ENCODE assay signal across 9 mouse cellular contexts in the genomic region with DNA sequence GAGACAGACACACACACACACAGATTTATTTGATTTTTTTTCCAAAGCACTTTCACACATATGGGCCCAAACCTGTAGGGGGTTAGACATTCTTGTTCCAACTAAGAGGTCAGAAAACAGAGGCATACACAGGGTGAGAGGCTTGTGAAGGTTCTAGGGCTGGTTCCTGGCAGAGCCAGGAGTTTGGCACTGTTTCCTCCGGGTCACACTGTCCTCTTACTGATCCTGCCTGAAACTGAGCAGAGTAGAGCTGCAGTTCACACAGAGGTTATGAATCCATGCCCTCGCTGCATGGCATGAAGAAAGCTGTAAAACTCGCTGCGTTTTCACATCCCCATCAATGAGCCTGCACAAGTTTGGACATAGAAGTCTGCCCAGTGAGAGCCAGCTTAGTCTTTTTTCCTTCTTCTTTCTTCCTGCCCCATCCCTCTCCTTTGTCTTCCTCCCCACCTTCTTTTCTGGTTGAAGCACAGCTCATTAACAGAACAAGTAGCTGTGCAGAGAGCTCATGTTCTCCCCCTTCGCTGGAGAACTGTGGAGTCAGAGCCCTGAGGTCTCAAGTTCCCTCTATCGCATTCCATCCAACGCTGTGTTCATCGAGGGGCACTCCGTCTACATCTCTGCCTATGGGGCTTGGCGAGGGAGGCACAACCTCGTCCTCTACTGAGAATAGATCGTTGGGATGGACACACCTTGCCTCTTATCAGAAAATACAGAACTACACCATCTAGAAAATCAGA. TPM values are rescaled to one million over a fixed set of nuclear protein-coding genes. Genes with fewer than 3 reads are reported as not detected.
DNase-seq lines count a peak whose midpoint lies in the region; ATAC-seq and TF ChIP-seq lines count a peak whose summit lies in the region.
"Had no signal": no experiment of that assay in that cellular context is flagged by ENCODE, and none has a peak within 500 bp of the region (broad histone marks: within the 10 kb centered on the region; RNA-seq: fewer than 3 reads in every experiment).

No protein-coding gene starts in this region.

- peak; percentile 36 for DNase-seq in embryo, embryonic 10 days (ENCODE audit: low spot score)
- DNase-seq in embryo, embryonic 10.5 days (ENCODE audit: low spot score): no peak
- no peak for DNase-seq in layer of hippocampus, adult 2 months (ENCODE audit: low spot score in 2 of 2)
- DNase-seq in layer of hippocampus, adult 9-10 months (ENCODE audit: low spot score): no peak
- no peak for DNase-seq in lung, postnatal 14 days
- DNase-seq: cerebellum, adult 11-12 months had no signal

- H3K4me2 ChIP-seq in forebrain, embryonic 16.5 days (ENCODE audit: low read length): peak overlapping the region; percentile 19; the same call in 1 of the 2 replicates
- H3K4me2 ChIP-seq in limb, embryonic 13.5 days (replicated peaks): peak overlapping the region; percentile 20

- H3K4me3 ChIP-seq in layer of hippocampus, adult 2 months: no peak overlapping the region
- no peak overlapping the region for H3K4me3 ChIP-seq in forebrain, embryonic 16.5 days (replicated peaks; ENCODE audit: low read length)
- no peak overlapping the region for H3K4me3 ChIP-seq in limb, embryonic 13.5 days

- no peak; the same call in 1 of the 2 replicates for ATAC-seq in forebrain, embryonic 16.5 days
- ATAC-seq in limb, embryonic 13.5 days (ENCODE audit: low FRiP score, low read depth): peak; percentile 24; the same call in 1 of the 2 replicates
- ATAC-seq in megakaryocyte progenitor cell, adult 5-6 weeks (replicated peaks; ENCODE audit: poor library complexity): no peak

- H3K4me1 ChIP-seq in forebrain, embryonic 16.5 days (replicated peaks; ENCODE audit: control insufficient read depth, insufficient read depth, low read length): peaks cover 33% of the 10 kb centered on the region
- H3K4me1 ChIP-seq in limb, embryonic 13.5 days: peaks cover 39% of the 10 kb centered on the region

- no peak for TF ChIP-seq CTCF in layer of hippocampus, adult 2 months (conservative IDR thresholded peaks at IDR 0.05)

- no peaks in the 10 kb centered on the region for H3K27me3 ChIP-seq in forebrain, embryonic 16.5 days (replicated peaks; ENCODE audit: control insufficient read depth, insufficient read depth, low read length)
- 0 out of 2 replicates have a peak, but pooled peaks cover 7% of the 10 kb centered on the region for H3K27me3 ChIP-seq in limb, embryonic 13.5 days

- H3K9ac ChIP-seq in forebrain, embryonic 16.5 days (replicated peaks; ENCODE audit: low read depth, low read length): no peak overlapping the region; the same call in 1 of the 2 replicates
- H3K9ac ChIP-seq in limb, embryonic 13.5 days: peak overlapping the region; percentile 19; the same call in 1 of the 2 replicates

- H3K27ac ChIP-seq in layer of hippocampus, adult 2 months: peak overlapping the region; percentile 82
- H3K27ac ChIP-seq in forebrain, embryonic 16.5 days (ENCODE audit: low read length): peak overlapping the region; percentile 66
- peak overlapping the region; percentile 64 for H3K27ac ChIP-seq in limb, embryonic 13.5 days

- H3K9me3 ChIP-seq in forebrain, embryonic 16.5 days (ENCODE audit: control insufficient read depth, low read length): no peaks in the 10 kb centered on the region
- no peaks in the 10 kb centered on the region for H3K9me3 ChIP-seq in limb, embryonic 13.5 days

- 33% methylated on average over 12 of the region's 12 CpGs for WGBS in forebrain, embryonic 16.5 days
- 37% methylated on average over 12 of the region's 12 CpGs for WGBS in limb, embryonic 13.5 days

- no peaks in the 10 kb centered on the region for H3K36me3 ChIP-seq in forebrain, embryonic 16.5 days (ENCODE audit: control insufficient read depth, insufficient read depth)
- H3K36me3 ChIP-seq in limb, embryonic 13.5 days: no peaks in the 10 kb centered on the region

RNA-seq across cellular contexts. Expression of a gene that starts 4.5 kb away (rescaled TPM):
- total RNA-seq in layer of hippocampus, adult 2 months (2021): 10 to 100 TPM; 48.6 to 52.5 TPM
- polyA plus RNA-seq in forebrain, embryonic 16.5 days (2015; fragmentation: Nextera tagmentation; extraction: Ambion mirVana): 3.3 and 4.4 TPM in 2 replicates
- polyA plus RNA-seq in limb, embryonic 13.5 days (2015; fragmentation: Nextera tagmentation; extraction: Ambion mirVana): 17.6 and 21.9 TPM in 2 replicates
- 2.3 and 2.7 TPM in 2 replicates for total RNA-seq in megakaryocyte progenitor cell, adult 5-6 weeks (2015)
- total RNA-seq in megakaryocyte progenitor cell, adult 5-6 weeks (2017): 1.2 and 2.4 TPM in 2 replicates

Comparison
In these comparisons a context has a peak if more than half of its experiments do, and no peak if none do; other contexts are left out.
1. RNA of a gene that starts 4.5 kb away (total RNA-seq): 48.6 to 52.5 TPM in layer of hippocampus, adult 2 months; 1.2 to 2.7 TPM in megakaryocyte progenitor cell, adult 5-6 weeks; every median in the first group is over 10 times any median in the second.
2. Peak in every context shown above with its lines, with median percentiles within 50 percentile points of each other: H3K27ac ChIP-seq.